Mouse (Mus musculus) left cerebral cortex, adult 11 months (tissue): ENCODE measurements around the gene Spata17.
"Not testable (repeated sequence)": the region's sequence is repeated elsewhere in the genome, so short reads cannot be mapped to it uniquely, and the experiment has no call there.

ENCODE experiments used
- DNase-seq: peaks from one replicate; pipeline ENCODE4 v3.0.0; 2022; ENCODE audit warnings: low spot score

The Spata17 gene

DNA sequence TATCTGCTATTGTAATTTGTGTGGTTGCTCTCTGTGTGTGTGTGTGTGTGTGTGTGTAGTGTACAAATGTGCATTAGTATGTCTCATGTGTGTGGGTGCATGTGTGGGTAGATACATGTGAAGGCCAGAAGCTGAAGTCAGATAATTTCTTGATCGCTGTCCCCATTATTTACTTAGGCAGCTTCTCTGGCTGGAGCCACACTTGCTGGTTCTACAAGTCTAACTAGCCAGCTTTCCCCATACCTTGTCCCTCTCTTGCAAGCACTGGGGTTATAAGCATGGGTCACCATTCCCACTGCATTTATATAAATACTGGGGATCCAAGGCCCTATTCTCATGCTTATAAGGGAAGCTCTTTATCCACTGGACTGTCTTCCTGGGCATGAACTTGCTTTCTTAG, 39.3 kb downstream of the Spata17 start:
- no peak for DNase-seq

DNA sequence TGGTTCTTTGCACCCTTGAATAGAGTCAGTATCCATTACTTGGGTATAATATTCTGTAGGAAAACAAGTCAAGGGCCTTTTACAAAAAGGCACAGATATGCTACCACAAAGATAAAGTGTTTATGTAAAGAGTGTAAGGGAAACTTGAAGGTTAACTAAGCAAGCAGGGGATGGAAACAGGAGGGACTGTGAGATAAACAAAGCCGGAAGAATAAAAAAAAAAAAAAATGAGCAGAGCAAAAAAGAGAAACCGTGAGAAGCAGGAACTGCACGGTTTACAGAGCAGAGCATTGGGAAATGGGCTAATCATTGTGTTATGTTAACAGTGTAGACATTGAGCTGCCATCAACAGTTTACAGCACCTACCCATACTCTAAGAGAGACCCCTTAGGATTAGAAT, 44.9 kb downstream of the Spata17 start:
- DNase-seq: no peak

DNA sequence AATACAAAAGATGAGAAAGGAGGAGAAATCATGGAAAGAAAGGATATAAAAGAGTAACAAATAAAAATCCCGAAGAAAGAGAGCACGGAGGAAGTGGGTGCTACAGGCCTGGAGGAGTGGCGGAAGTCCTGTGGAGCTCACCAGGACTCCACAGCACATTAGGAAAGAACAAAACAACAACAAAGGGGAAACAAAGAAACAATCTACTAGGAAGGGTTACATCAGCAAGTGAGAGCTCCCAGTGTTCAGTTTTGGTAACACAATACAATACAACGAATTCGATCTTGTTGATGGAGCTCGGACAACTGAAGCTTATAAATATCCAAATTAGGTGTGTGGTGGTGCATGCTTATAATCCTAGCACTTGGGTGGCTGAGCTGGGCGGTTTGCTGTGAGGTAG, 45.6 kb downstream of the Spata17 start:
- no peak for DNase-seq

DNA sequence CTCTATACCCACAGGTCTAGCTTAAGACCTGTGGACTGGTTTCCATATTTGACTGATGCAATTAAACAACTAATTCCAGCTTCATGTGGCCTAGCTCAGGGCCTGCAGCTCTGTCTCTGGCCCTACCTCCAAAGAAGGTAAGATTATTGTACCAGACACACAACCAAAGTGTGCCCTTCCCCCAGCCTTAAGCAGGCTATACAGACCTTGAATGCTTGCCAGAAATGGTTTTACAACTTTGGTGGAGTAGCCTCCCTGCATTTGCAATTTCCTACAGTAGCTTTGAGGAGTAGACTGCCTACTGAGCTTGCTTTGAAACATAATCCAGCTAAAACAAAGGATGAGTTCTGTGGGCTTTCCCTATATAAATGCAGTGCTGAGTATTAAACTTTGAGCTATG, 51.7 kb downstream of the Spata17 start:
- DNase-seq: no peak

DNA sequence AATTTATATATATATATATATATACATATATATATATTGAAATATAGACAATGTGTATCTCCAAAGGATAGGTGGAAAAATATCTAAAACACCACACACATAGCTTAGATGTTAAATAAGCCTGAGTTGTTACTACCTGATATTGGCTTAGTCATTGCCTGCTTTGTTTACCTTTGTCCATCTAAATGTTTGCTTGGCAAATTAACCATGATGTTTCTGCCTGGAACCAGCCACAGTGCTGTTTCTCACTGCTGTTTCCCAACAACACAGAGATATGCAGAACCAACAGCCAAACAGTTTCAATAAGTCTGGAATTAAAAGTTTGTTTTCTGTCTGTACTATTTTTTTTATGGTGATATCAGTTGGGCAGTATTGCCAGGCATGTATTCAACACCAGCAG, 59.6 kb downstream of the Spata17 start:
- no peak for DNase-seq

DNA sequence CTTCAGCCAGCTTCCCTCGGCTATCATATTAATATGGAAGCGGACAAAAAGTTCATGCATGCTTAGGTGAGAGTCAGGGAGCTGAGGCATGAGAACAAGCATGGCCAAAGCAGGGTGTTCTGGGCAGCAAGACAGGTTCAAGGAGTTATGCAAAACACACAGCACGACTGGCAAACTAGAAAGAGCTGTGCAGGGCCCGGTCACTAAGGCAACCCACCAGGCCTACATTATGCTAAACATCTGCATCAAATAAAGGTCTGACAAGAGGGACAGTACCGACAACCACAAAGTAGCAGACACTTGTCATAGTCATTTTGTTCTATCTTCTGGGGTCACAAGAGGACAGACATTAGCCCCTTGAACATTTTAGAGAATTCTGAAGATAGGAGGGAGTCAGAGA, 61.6 kb downstream of the Spata17 start:
- no peak for DNase-seq

DNA sequence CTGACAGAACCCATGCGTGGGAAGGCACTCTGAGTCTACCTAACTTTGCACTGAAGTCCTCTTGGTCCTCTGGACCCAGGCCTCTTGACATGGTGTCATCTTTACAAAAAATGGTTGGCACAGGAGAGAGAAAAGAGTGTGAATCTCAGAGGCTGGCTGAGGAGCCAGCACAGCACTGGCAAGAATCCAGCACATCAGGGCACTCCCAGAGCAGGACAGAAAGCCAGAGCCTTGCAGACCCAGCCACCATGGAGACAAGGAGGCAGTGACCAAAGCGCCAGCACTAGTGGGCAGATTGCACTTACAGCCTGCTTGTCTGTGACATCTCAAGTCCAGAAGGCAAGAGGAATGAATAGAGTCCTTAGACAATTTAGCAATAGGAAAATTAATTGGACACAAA, 62.7 kb downstream of the Spata17 start:
- DNase-seq: no peak

DNA sequence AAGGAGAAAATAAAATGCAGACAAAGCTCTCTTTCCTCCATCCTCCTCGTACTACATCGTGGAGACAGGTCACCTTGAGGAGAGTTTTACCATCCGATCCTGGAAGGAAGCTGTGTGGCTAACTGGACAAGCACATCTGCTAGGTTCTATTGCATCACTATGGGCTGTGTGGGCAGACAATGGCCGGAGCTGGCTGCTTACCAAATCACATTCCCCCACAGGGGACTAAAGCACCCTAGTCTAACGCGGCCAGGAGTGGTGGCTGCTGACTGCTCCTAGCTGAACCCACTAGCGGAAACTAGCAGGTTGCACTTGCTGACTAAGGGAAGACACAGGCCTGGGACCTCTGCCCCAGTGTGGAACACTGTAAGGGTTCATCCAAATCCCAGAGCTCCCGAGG, 72.3 kb downstream of the Spata17 start:
- no peak for DNase-seq

DNA sequence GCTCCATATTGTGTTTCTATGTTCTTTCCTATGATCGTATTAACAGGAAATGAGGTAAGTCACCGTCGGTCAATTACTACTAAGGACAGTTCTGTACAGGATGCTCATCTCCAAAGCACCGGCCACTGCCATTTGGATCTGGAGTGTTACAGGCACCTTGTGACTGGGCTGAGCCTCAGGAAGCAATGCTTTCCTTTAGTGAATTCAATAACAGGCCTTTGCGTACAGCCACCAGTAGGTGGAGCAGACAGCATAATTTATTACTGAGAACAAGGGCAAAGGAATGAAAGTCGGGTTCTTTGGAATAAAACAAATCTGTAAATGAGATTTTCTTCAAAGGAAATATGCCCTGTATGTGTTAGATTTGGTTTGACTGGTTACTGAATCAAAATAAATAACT, 77.8 kb downstream of the Spata17 start:
- peak; percentile 54 for DNase-seq

DNA sequence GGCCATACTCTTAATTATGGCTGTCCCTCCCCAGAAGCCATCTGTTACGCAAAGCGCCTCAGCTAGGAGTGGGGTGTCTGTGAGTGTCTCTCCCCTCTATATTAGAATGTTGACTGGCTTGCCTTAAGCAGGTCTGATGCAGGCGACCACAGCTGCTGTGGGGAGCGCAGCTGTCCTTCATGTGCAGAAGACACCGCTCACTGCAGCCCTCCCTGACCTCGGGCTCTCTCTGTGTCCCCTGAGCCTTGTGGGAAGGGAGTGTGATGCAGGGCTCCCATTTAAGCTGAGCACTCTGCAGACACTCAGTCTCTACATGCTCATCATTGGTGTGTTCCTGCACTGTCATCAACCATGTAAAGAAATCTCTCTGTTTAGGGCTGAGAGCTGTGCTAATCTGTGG, 79.4 kb downstream of the Spata17 start:
- no peak for DNase-seq

DNA sequence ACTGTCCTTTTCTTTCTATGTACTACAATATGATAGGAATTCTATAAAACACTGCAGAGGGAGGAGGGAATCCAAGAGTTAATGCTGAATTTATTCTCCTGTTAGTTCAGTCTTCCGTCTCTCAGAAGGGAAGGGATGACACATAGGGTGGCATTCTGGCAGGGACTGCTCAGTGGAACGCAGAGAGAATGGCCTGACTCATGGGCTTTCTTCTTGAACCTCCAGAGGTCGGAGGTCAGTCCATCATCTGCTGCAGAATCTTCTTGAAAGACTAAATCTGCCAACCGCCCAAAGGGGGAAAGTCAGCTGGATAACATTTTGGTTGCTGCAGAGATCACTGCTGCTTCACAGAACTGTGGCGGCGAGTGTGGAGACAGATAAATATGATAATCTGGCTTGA, 81.4 kb downstream of the Spata17 start:
- DNase-seq: no peak

DNA sequence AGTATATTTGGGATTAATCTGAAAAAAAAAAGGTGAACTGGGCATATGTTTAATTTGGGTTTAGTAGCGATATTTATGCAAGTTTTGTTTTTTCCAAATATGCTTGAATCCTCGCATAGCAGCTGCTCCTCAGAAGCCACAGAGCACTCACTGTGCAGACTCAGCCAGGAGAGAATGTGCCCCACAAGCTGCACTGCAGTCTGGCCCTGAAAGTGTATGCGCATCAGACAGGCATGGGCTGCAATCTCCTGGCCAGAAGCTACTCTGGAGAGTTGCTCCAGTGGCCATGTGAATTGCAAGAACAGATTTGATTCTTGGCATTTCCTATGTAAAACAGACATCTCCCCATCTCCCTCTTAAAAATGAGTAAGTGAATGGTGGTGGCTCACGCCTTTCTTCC, 82.9 kb downstream of the Spata17 start:
- DNase-seq: no peak

DNA sequence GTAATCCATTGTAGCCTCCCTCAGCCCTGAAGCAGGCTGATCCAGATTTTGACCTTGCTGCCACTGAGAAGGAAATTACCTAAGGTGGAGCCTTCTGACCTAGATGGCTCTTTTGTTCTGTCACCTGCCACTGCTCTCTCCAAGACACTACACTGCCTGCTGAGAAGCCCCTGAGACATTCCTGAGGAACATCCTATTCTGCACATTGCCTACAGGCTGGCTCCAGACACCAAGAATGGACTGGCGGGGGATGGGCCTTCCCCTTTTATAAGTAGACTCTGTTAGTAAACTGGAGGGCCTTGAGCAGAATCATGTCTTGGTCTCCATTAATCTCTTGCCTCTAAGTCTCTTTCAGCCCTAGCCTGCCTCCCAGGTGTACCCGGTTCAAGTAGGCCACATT, 87.7 kb downstream of the Spata17 start:
- not testable (repeated sequence) for DNase-seq

DNA sequence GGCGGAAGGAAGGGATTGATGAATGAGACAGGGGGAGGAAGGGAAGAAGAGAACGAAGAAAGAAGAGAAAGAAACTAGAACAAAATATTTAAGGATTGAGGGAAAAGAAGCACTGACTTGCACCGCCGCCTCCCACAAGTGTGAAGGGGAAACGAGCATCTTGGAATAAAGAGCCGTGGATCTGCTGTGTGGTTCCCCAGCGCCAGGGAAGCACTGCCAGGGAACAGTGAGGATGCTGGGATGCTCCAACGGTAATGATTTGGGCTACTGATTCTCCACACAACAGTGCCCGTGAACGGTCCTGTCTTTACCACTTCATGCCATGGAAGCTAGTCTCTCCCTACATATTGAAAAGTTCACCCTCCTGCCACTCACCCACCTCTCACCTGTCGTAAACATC, 89.5 kb downstream of the Spata17 start:
- DNase-seq: no peak

DNA sequence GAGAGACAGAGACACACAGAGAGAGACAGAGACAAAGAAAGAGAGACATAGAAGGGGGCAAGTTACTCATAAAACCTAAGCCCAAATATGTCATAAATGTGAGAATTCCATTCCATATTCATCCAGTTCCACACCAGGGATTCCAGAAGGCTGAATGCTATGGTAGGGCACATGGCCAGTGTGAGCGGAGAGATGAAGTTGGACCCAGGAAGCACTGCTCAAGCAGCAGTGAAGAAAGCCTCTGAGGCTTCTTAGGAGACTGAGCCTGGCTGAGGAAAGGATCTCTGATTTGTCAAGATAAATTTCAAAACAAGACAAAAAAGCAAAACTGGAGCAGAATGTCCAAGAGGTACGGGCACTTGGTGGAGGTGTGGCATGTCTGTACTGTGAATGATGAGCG, 90.3 kb downstream of the Spata17 start:
- no peak for DNase-seq

DNA sequence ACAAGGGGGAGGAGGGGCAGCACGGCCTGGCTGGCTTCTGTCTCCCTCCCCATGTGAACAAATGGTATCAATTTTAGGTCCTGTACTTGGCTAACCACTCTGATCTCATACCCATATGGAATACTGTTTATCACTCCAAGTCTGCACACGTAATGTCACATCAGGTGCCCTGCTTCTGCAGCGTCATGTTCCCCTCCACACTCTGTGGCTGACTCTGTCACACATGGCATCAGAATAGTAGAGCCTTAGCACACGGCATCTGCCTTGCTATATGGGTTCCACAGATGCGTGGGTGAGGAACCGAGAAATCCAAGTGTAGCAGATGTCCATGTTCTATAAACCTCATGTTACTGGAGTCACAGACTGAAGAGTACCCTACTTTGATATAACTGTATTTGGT, 96.0 kb downstream of the Spata17 start:
- peak; percentile 66 for DNase-seq

DNA sequence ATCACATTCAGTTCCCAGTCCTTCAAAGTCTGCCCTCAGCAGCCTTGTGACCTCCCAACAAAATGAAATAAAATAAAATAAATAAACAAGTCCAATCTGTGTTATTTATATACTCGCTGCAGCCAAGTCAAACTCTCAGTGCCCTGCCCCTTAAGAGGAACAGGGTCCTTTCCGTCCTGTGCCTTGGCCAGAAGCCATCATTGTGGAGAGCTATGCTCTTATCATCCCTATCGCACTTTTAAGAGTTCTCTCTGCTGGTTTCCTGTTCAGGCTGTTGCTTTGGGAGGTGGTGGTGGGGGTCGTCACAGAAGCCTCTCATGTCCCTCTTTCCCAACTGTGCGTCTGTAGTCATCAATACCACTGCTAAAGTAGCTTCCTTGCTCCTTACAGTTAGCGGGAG, 97.2 kb downstream of the Spata17 start:
- DNase-seq: no peak

DNA sequence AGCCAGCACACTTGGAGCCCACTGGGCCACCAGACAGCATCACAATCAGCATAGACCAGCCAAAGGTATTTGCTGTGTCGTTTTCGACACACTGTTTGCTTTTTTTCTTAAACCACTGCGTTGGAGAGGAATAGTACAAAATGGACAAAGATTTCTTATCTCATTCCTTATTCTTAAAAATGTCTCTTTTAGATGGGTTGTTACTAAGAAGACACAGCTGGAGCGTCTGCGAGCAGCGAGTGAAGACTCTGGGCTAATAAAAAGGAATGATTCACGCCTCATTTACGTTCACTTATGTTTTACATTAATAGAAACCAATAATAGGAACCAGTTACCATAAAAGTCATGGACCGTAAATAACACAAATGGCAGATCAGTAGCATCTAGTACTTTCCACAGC, 101.5 kb downstream of the Spata17 start:
- DNase-seq: no peak

DNA sequence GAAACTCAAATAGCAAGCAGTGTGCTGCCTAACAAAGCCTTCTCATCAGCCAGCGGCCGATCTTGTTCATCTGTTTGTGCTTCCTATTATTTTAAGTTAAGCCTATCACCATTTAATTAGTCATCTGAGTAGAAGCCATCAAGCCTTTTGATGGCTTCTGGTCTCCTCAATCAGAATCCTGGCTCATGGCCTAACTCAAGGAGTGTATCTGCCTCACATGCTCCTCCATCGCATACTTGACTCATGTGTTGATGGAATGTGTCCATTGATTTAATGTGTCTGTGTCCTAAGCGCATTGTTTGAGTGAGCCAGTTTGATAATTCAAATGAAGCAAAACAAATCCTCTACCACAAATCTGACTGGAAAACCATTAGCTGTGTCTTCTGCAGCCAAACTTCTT, 113.1 kb downstream of the Spata17 start:
- no peak for DNase-seq

DNA sequence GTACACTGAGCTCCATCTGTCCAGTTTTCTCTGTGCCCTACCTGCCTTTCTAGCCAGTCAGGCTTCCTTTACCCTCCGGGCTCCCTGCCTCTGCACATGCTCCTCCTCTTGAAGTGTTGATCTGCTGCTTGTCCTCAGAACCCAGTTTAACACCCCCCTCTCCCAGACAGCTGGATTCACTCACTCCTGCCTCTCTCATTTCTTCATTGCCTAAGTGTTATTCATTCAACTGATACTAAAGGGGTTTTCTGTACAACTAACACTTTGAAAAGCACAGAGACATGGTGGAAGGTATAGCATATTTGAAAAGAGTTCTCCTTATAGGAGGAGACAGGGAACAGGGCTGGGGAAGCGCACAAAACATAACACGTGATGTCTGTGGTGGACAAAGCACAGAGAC, 114.1 kb downstream of the Spata17 start:
- DNase-seq: no peak

DNA sequence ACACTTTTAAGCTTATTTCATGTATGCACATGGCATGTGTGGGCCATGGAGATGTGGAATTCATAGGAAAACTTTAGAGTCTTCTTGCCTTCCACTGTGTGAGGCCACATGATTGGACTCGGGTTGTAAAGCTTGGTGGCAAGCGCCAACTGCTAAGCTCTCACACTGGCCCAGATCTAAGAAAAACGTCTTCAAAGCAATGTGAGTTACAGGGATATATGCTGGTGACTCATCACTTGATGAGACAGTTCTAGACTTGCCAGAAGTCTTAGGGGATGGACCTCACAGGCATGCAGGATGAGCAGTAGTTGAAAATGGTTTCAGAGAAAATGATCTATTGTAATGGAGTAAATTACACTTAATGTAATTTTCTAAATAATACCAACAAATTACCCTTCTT, 114.6 kb downstream of the Spata17 start:
- DNase-seq: no peak

DNA sequence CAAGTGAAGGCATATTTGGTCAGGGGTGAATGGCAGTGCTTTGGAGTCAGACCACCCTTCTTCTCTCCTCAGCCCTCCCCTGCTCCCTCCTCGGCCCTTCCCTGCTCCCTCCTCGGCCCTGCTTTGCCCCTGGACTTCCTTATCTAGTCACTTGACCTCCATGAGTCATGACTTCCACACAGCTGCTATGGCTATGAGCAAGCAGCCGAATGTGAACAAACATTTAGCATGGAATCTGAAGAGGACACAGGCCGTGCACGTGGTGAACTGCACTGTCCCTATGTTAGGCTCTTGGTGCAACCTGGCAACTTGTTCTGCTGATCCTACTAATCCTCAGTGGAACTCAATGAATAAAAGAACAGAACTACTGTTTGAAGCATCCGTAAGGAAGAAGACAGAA, 117.0 kb downstream of the Spata17 start:
- no peak for DNase-seq

DNA sequence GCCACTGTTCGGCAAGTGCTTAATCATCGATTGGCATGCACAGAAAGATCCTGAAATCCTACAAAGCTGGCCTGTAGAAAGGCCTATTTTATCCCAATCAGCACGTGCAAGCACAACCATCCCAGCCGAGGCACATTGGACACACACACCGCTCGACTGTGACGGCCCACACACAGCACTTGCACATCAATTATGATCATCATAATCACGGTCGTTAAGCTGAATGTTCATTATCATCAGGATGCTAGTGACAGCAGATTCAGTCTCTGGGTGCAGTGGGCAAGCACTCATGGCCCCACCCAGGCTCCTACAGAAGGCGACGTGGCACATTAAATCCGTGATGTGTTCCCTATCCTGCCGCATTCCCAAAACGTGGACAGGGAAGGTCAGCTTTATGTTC, 122.7 kb downstream of the Spata17 start:
- no peak for DNase-seq

DNA sequence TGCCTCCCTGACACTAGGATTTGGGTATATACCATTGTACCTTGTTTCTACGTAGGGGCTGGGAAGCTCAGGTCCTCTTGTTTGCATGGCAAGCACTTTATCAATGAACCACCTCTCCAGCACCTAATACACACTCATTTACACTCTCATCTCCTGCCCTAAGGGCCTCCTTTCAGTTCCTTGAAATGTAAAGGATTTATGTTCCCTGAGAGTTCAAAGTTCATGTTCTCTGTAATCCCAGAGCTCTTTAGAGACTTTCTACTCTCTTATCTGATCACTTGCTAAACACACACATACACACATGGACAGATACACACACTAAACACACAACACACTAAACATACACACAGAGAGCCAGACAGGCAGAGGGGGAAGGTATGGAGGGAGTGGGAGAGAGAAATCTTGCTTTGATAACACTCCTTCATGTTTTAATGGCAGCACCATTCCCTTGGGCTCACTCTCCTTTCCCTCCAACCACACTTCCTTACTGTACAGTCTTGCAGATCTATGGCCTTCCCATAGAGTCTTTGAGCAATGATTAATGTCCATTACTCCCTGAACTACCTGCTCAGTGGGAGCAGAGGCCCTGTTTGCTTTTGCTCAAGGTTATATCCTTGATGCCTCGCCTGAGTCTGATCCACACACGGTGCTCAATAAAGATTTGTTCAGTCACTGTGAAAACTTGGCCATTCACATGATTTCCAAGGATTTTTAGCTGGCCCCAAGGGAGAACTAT, 126.4 kb downstream of the Spata17 start:
- no peak for DNase-seq

DNA sequence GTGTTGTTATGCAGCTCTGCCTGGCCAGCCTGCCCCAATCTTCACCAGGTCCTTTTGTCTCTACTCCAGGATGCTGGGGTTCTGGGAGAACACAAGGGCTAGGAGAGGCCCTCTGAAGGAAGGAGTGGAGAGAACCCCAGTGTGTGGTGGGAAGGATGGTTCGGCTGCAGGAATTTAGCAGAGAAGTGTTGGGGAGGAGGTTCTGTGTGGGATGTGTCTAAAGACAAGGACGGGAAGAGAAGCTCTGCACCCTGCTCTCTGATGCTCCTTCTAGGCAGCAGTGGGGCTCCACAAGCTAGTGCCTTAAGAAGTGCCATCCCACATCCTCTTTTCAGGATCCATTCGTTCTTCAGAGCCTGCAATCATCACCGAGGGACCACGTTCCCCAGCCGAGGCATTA, 129.2 kb downstream of the Spata17 start:
- no peak for DNase-seq
